Mouse (Mus musculus) limb, embryonic 12.5 days (tissue): ENCODE measurements around the gene Ccdc6. TPM values are rescaled to one million over a fixed set of nuclear protein-coding genes. Genes with fewer than 3 reads are reported as not detected.

ENCODE experiments used
- ATAC-seq: fragments of 200-750 bp; cut with Nextera tagmentation; 2 replicates; pipeline ENCODE4 v1.8.0; 2017; ENCODE audit warnings: low read depth, moderate TSS enrichment; ENCODE audit not compliant: insufficient number of reproducible peaks, insufficient read depth, low FRiP score, low TSS enrichment
- H3K27ac ChIP-seq: fragments of 300-500 bp; sonication (generic); 2 replicates; pipeline ENCODE4 v1.5.1; 2016; ENCODE audit warnings: mild to moderate bottlenecking, moderate library complexity
- H3K27me3 ChIP-seq: fragments of 300-500 bp; sonication (generic); 2 replicates; pipeline ENCODE4 v1.6.1; 2016; ENCODE audit warnings: mild to moderate bottlenecking, moderate library complexity
- H3K36me3 ChIP-seq: fragments of 300-500 bp; sonication (generic); 2 replicates; pipeline ENCODE4 v1.6.1; 2016; ENCODE audit warnings: mild to moderate bottlenecking, moderate library complexity
- H3K4me1 ChIP-seq: fragments of 300-500 bp; sonication (generic); replicated peaks from 2 replicates; pipeline ENCODE4 v1.6.1; 2016
- H3K4me2 ChIP-seq: fragments of 300-500 bp; sonication (generic); 2 replicates; pipeline ENCODE4 v1.6.1; 2016; ENCODE audit warnings: mild to moderate bottlenecking, moderate library complexity
- H3K4me3 ChIP-seq: fragments of 300-500 bp; sonication (generic); replicated peaks from 2 replicates; pipeline ENCODE4 v1.5.1; 2016; ENCODE audit warnings: mild to moderate bottlenecking
- H3K9ac ChIP-seq: fragments of 300-500 bp; sonication (generic); replicated peaks from 2 replicates; pipeline ENCODE4 v1.6.1; 2016; ENCODE audit warnings: mild to moderate bottlenecking, moderate library complexity
- H3K9me3 ChIP-seq: fragments of 300-500 bp; sonication (generic); 2 replicates; pipeline ENCODE4 v1.6.1; 2016; ENCODE audit warnings: mild to moderate bottlenecking, moderate library complexity
- WGBS: fragments of 180-500 bp; shearing (Covaris S2); methylation state at CpG from one replicate; pipeline ENCODE4 v1.1.7; 2016; 5-methylcytosine and 5-hydroxymethylcytosine counted together
- polyA plus RNA-seq: library from polyadenylated mRNA; unstranded; fragments of >200 nt; fragmentation: Nextera tagmentation; extraction: Ambion mirVana; gene quantifications from 2 replicates; pipeline ENCODE4 v1.2.1, GENCODE M21; 2016

Gene Ccdc6
- polyA plus RNA-seq: 14.3 and 15.5 TPM in 2 replicates

DNA sequence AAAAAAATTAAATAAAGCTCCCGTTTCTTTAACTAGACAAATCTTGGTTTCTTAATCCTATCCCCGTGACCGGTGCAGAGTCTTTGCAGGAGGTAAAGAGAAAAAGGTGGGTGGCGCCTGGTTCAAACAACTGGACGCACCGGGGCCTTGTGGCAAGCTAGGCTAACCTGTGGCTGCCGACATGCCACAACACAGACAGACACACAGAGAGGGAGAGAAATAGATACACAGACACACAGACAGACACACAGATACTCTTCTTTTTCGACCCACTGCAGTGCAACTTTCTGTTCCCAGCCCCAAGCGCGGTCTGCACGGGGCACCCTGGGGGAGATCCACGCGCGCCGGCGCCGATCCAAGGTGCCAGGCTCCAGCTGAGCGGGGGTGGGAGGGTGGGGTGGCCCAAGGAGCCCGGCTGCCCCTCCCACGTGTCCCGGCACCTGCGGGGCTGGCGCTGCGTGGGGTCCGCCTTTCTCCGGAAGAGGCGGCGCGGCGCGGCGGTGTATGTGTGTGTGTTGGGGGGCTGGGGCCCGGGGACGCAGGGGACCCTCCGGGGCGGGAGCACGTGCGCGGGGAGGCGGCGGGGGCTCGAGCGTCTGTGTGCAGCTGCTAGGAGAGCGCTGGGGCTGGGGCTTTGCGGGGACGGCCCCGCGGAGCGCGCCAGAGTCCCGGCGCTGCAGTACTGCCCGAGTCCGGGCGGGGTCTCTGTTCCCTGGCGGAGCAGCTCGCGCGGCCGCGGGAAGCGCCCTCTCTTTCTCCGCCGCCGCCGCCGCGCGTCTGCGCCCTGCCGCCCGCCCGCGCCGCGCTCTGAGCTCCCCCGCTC, at the start of gene Ccdc6:
Gene Ccdc6 (plus strand): TSS at position 756 of the 823 bp plus-strand sequence.
- H3K4me3 ChIP-seq: peak within 1 kb of the TSS; percentile 97
- WGBS: under 1% methylated on average over 45 of the region's 77 CpGs
- peaks cover 11% of the 10 kb centered on the region for H3K36me3 ChIP-seq
- peak; percentile 58; the same call in 1 of the 2 replicates for ATAC-seq
- H3K4me1 ChIP-seq: peaks cover 30% of the 10 kb centered on the region
- H3K27me3 ChIP-seq: no peaks in the 10 kb centered on the region
- H3K9me3 ChIP-seq: no peaks in the 10 kb centered on the region
- peak within 1 kb of the TSS; percentile 92 for H3K9ac ChIP-seq
- H3K4me2 ChIP-seq: peak within 1 kb of the TSS; percentile 85
- H3K27ac ChIP-seq: peak within 1 kb of the TSS; percentile 93

DNA sequence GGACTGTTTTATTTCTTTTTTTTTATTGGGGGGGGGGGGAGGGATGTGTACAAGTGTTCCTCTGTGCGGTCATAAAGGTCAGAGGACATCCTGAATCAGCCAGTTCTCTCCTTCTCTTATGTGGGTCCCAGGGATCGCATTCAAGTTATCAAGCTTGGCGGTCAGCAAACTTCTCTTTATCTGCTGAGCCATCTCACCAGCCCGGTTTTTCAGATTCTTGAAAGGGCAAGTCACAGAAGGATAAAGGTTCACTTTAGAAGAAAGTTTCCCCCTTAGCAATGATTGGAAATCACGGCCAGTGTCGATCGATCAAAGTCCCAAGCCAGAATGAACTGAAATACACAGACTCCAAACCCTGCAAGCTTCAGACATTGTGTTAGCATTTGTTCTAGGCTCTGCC, 47.1 kb upstream of the Ccdc6 start:
- no peaks in the 10 kb centered on the region for H3K36me3 ChIP-seq
- WGBS: 88% methylated on average over 7 of the region's 7 CpGs

DNA sequence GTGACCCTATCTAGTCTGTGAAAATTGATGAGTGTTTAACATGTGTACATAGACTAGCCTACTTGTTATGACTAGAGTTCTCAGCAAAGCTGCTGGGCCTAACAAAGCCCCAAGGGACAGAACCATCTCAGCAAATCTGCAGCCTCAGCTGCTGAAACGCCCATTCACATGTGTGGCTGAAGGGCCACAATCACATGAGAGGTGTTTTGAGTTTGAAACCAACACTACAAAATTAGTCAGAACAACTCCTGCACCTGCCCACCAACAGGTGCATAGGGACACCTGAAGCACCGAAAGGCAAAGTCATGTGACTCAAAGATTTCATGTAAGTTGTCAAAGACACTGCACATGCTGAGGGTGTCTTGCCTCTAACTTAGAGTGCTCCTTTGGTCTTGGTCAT, 41.6 kb upstream of the Ccdc6 start:
- Histone ChIP-seq H3K27me3 (no peaks in the 10 kb centered on the region), H3K9ac (no peak overlapping the region), H3K4me1 (no peaks in the 10 kb centered on the region), H3K9me3 (peaks cover 7% of the 10 kb centered on the region; the same call in 1 of the 2 replicates), H3K36me3 (no peaks in the 10 kb centered on the region), H3K4me3 (no peak overlapping the region), H3K27ac (no peak overlapping the region), H3K4me2 (no peak overlapping the region)
- WGBS: 82% methylated on average over 2 of the region's 2 CpGs
- ATAC-seq: no peak

More for the DNA sequence above, 47.1 kb upstream of the Ccdc6 start:
- no peak overlapping the region for H3K27ac ChIP-seq
- no peaks in the 10 kb centered on the region for H3K4me1 ChIP-seq
- peaks cover 7% of the 10 kb centered on the region; the same call in 1 of the 2 replicates for H3K9me3 ChIP-seq
- no peaks in the 10 kb centered on the region for H3K27me3 ChIP-seq
- no peak for ATAC-seq
- H3K4me2 ChIP-seq: no peak overlapping the region
- no peak overlapping the region for H3K9ac ChIP-seq
- no peak overlapping the region for H3K4me3 ChIP-seq

DNA sequence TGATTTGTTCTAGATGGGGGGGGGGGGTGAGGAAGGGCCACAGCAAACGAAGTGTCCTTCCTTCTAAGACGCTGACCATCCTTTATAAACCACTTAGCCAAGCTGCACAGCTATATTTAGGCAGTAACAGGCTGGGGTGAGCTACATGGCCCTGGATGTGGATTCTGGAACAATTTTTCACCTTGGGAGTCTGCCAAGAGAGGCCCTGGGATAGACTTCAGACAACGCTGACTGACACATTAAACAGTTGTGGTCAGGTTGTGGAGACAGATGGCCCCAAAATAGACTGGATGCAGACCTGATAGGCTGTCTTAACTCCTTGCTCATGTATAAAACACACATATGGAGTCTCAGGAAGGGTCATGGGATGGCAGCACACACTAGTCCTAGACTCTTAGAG, 39.9 kb upstream of the Ccdc6 start:
- Histone ChIP-seq H3K9me3 (peaks cover 7% of the 10 kb centered on the region; the same call in 1 of the 2 replicates), H3K4me2 (no peak overlapping the region), H3K27ac (no peak overlapping the region), H3K9ac (no peak overlapping the region), H3K27me3 (no peaks in the 10 kb centered on the region), H3K36me3 (no peaks in the 10 kb centered on the region), H3K4me1 (no peaks in the 10 kb centered on the region), H3K4me3 (no peak overlapping the region)
- ATAC-seq: no peak
- WGBS: 83% methylated on average over 3 of the region's 3 CpGs

DNA sequence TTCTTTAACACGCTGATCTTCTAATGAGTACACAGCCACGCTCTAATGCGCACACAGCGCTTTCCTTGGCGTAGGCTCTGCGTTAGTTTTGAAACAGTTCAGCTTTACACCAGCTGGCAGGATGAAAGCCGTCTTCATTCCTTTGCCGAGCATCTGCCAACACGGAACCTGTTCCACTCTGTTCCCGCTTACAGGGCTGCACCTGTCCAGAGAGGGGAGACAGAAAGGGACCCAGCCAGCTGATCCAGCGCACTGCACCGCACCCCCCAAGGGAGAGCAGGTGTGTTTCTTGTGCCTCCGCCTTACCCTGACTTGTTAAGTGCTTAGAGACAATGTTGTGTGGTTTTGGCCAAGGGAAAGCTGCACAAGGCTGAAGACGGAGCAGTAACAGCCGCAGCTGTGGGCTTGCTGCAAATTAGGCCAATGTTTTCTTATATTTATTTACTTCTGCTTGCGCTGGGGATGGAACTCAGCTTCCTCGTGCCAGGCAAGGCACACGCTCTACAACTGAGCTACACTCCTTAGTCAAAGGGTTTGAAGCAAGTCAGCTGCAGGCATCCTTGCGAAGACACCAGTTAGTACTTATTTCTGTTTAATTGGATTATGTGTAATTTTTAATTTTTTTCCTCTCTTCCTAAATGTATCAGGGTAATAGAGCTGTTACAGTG, 36.8 kb upstream of the Ccdc6 start:
- no peaks in the 10 kb centered on the region for H3K4me1 ChIP-seq
- 0 out of 2 replicates have a peak, but pooled peaks cover 3% of the 10 kb centered on the region for H3K9me3 ChIP-seq
- WGBS: 74% methylated on average over 19 of the region's 19 CpGs
- ATAC-seq: no peak
- no peak overlapping the region for H3K27ac ChIP-seq
- H3K9ac ChIP-seq: no peak overlapping the region
- H3K4me3 ChIP-seq: no peak overlapping the region
- H3K4me2 ChIP-seq: no peak overlapping the region
- H3K36me3 ChIP-seq: no peaks in the 10 kb centered on the region
- H3K27me3 ChIP-seq: no peaks in the 10 kb centered on the region

DNA sequence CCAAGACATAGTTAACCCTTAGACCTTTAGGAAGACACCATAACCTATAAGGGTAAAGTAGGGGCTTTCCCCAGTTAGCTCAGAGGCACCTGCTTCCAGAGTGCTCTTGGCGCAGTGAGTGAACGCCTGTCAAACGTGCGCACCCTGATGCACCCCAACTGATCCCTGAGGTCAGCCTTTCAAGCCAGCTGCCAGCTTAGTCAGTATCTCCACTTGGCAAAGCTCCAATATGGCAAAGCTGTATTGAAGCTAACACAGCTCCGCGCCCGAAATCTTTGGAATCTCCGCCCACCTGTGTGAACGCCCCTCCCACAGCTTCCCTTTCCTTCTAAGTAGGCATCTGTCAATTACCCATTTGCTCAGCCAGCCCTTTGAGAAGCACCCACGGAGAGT, 36.2 kb upstream of the Ccdc6 start:
- no peak overlapping the region for H3K27ac ChIP-seq
- ATAC-seq: no peak
- no peak overlapping the region for H3K9ac ChIP-seq
- H3K4me2 ChIP-seq: no peak overlapping the region
- 0 out of 2 replicates have a peak, but pooled peaks cover 3% of the 10 kb centered on the region for H3K9me3 ChIP-seq
- no peaks in the 10 kb centered on the region for H3K4me1 ChIP-seq
- no peak overlapping the region for H3K4me3 ChIP-seq
- no peaks in the 10 kb centered on the region for H3K36me3 ChIP-seq
- H3K27me3 ChIP-seq: no peaks in the 10 kb centered on the region
- WGBS: 42% methylated on average over 10 of the region's 10 CpGs

DNA sequence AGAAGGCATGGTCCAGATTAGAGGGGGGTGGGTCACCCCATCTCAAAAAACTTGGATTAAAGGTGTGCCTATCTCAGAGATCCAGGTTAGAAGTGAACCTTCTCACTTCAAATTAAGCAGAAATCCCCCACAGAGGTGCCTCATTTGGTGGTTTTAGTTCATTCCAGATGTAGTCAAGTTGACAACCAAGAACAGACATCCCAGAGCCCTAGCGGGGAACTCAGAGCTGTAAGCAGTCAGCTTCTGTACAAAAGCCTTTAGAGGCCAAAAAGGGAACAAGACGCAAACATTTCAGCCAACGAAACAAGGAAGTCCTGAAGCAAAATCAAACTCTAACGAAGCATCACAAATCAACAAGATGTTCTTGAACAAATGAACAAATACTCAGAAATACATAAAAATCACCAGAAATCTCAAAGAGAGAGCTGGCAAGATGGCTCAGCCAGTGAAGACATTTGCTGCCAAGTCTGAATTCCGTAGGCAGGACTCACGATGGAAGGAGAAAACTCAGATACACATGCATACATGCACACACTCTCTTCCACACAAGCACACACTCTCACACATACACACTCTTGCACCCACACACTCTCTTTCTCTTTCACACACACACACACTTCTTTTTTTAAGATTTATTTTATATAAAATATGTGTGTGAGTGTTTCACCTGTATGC, 32.9 kb upstream of the Ccdc6 start:
- ATAC-seq: no peak
- WGBS: 81% methylated on average over 6 of the region's 6 CpGs
- Histone ChIP-seq H3K27me3 (no peaks in the 10 kb centered on the region), H3K4me1 (no peaks in the 10 kb centered on the region), H3K27ac (no peak overlapping the region), H3K36me3 (no peaks in the 10 kb centered on the region), H3K4me3 (no peak overlapping the region), H3K9me3 (0 out of 2 replicates have a peak, but pooled peaks cover 3% of the 10 kb centered on the region), H3K9ac (no peak overlapping the region), H3K4me2 (no peak overlapping the region)

DNA sequence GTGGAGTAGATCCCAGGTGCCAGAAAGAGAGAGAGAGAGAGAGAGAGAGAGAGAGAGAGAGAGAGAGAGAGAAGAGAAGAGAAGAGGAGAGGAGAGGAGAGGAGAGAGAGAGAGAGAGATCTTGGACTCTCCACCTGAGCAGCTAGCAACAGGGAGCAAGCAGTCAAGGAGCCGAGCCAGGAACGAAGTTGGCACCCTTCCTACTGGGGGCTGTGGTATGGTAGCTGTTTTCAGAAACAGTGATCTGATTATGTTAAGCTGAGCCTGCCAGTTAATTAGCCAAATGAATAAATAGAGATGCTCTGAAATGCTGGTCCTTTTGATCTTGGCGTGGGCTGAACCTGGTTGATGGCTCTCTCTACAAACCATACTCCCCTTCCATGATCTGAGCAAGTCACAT, 31.7 kb upstream of the Ccdc6 start:
- no peaks in the 10 kb centered on the region for H3K36me3 ChIP-seq
- ATAC-seq: no peak
- 0 out of 2 replicates have a peak, but pooled peaks cover 3% of the 10 kb centered on the region for H3K9me3 ChIP-seq
- no peak overlapping the region for H3K4me3 ChIP-seq
- H3K27ac ChIP-seq: no peak overlapping the region
- WGBS: 84% methylated on average over 3 of the region's 3 CpGs
- H3K4me2 ChIP-seq: no peak overlapping the region
- no peaks in the 10 kb centered on the region for H3K4me1 ChIP-seq
- H3K9ac ChIP-seq: no peak overlapping the region
- H3K27me3 ChIP-seq: no peaks in the 10 kb centered on the region

DNA sequence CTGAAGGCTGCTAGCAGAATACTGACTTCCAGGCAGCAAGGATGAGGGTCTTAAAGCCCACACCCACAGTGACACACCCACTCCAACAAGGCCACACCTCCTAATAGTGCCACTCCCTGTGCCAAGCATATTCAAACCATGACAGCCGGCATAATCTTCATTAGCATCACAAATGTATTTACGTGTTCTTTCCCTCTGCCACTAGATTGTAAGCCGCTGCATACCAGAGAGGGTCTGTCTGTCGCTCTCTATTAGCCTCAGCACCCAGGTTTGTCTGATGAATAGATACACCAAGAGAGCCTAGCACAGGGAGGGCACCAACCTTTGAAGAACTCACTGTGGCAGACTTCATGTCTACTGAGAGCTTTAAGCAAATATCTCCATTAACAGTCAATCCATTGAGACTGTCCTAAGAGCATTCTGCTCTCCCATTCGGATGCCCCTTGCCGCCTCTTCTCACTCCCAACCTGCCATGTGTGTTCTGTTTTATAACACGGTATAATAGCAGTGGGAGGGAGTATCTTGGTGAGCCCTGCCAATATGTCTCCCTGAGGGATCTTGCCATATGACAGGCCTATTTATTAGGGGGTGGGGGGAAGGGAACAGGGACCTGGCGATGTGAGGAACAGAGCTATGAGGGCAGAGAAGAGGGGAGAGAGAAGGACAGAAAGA, 30.3 kb upstream of the Ccdc6 start:
- Histone ChIP-seq H3K4me3 (no peak overlapping the region), H3K4me1 (no peaks in the 10 kb centered on the region), H3K27me3 (no peaks in the 10 kb centered on the region), H3K9me3 (peaks cover 11% of the 10 kb centered on the region; the same call in 1 of the 2 replicates), H3K27ac (no peak overlapping the region), H3K36me3 (no peaks in the 10 kb centered on the region), H3K9ac (no peak overlapping the region), H3K4me2 (no peak overlapping the region)
- WGBS: 60% methylated on average over 8 of the region's 8 CpGs
- no peak for ATAC-seq

DNA sequence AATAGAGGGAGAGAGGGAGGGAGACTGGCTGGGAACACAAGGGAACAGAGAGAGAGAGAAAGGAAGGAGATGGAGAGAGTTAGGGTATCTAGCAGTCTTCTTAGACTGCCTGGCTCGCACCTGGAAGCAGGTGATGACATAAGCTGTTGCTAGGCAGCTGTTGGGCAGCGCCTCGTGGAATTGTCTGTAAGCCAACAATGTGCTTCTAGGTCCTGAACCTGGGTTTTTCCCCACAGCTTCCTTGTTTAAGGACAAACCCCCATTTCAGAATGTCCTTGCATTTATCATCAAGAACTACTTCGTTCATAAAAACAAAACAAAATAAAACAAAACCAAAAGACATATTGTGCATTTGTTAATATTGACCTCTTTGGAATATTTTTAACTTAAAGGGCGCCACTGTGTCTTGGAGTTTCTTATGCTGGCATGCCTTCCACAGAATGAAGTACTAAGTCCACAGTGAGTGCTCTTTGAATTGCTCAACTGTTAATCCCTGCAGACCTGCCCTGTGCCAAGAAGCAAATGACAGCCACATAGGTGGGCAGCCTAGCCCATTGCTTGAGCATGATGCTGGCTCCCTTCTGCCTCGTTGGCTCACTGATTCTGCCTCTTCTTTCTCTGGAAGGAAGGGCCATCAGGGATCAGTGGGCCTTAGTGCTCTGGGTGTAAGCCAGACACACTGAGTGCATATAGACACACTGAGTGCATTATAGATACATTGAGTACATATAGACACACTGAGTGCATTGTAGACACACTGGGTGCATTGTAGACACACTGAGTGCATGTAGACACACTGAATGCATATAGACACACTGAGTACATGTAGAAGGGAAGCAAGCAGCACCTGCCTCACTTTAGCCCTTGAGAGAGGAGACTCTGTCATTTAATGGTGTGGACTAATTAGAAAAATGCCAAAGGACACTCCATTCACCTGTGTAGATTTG, 29.5 kb upstream of the Ccdc6 start:
- H3K27me3 ChIP-seq: no peaks in the 10 kb centered on the region
- no peak for ATAC-seq
- no peak overlapping the region for H3K4me2 ChIP-seq
- no peak overlapping the region for H3K27ac ChIP-seq
- no peaks in the 10 kb centered on the region for H3K36me3 ChIP-seq
- H3K4me3 ChIP-seq: no peak overlapping the region
- H3K9me3 ChIP-seq: peaks cover 11% of the 10 kb centered on the region; the same call in 1 of the 2 replicates
- no peaks in the 10 kb centered on the region for H3K4me1 ChIP-seq
- H3K9ac ChIP-seq: no peak overlapping the region
- 74% methylated on average over 6 of the region's 6 CpGs for WGBS
